9 mouse cellular contexts compared by ENCODE assay signal in genomic region chr19:53008020-53008705, GRCm38 (mm10). TPM values are rescaled to one million over a fixed set of nuclear protein-coding genes. Genes with fewer than 3 reads are reported as not detected.
A peak's percentile ranks its signal among the peaks of the same experiment; 100 is the strongest.
DNase-seq lines count a peak whose midpoint lies in the region; ATAC-seq and TF ChIP-seq lines count a peak whose summit lies in the region.
"Had no signal": no experiment of that assay in that cellular context is flagged by ENCODE, and none has a peak within 500 bp of the region (broad histone marks: within the 10 kb centered on the region; RNA-seq: fewer than 3 reads in every experiment).

No protein-coding gene starts in this region.

- TF ChIP-seq POLR2A in liver, adult 2 months (IDR thresholded peaks at IDR 0.05; ENCODE audit: extremely low read depth, insufficient read depth, low read length), result no peak

- no peaks in the 10 kb centered on the region for H3K79me2 ChIP-seq in liver, adult 2 months (ENCODE audit: control insufficient read depth, insufficient read depth, low read length)

- H3K4me2 ChIP-seq in liver, embryonic 12.5 days, result no peak overlapping the region

- H3K4me3 ChIP-seq in liver, adult 2 months (ENCODE audit: insufficient read depth, low read depth, low read length), result no peak overlapping the region
- no peak overlapping the region for H3K4me3 ChIP-seq in liver, embryonic 12.5 days
- no peak overlapping the region for H3K4me3 ChIP-seq in hindbrain, embryonic 10.5 days
- H3K4me3 ChIP-seq: myocyte had no signal

- no peak for ATAC-seq in liver, embryonic 12.5 days

- H3K4me1 ChIP-seq in liver, adult 2 months (ENCODE audit: control insufficient read depth, insufficient read depth, low read length), result no peaks in the 10 kb centered on the region
- peaks cover 18% of the 10 kb centered on the region for H3K4me1 ChIP-seq in liver, embryonic 12.5 days
- H3K4me1 ChIP-seq in hindbrain, embryonic 10.5 days (replicated peaks), result peaks cover 6% of the 10 kb centered on the region

- H3K9ac ChIP-seq in liver, adult 2 months (ENCODE audit: low read depth, low read length), result no peak overlapping the region
- H3K9ac ChIP-seq in liver, embryonic 12.5 days, result no peak overlapping the region; the same call in 1 of the 2 replicates

- H3K36me3 ChIP-seq in liver, adult 2 months (ENCODE audit: control insufficient read depth, insufficient read depth, low read length), result peaks cover 10% of the 10 kb centered on the region
- peaks cover 100% of the 10 kb centered on the region for H3K36me3 ChIP-seq in liver, embryonic 12.5 days
- H3K36me3 ChIP-seq in hindbrain, embryonic 10.5 days, result peaks cover 90% of the 10 kb centered on the region

- H3K27ac ChIP-seq in liver, adult 2 months (replicated peaks; ENCODE audit: insufficient read depth, low read depth, low read length), result no peak overlapping the region
- no peak overlapping the region for H3K27ac ChIP-seq in liver, embryonic 12.5 days
- peak overlapping the region; percentile 51 for H3K27ac ChIP-seq in hindbrain, embryonic 10.5 days

- TF ChIP-seq CTCF in liver, adult 2 months (IDR thresholded peaks at IDR 0.05; ENCODE audit: low read depth, low read length), result peak; percentile 85

- H3K9me3 ChIP-seq in liver, embryonic 12.5 days (replicated peaks), result no peaks in the 10 kb centered on the region
- no peaks in the 10 kb centered on the region for H3K9me3 ChIP-seq in hindbrain, embryonic 10.5 days

- H3K27me3 ChIP-seq in liver, adult 2 months (ENCODE audit: control insufficient read depth, insufficient read depth, low read length), result no peaks in the 10 kb centered on the region
- no peaks in the 10 kb centered on the region for H3K27me3 ChIP-seq in liver, embryonic 12.5 days (replicated peaks)
- H3K27me3 ChIP-seq in hindbrain, embryonic 10.5 days (ENCODE audit: insufficient read depth, poor library complexity, severe bottlenecking), result no peaks in the 10 kb centered on the region

- DNase-seq in liver, adult 2 months (ENCODE audit: extremely low read depth, low read depth, low spot score), result peak; percentile 26
- DNase-seq in cerebellum, adult 9-10 months, result peak; percentile 83
- peak; percentile 69 to 86 for DNase-seq in frontal cortex, adult 2 months (ENCODE audit: extremely low spot score in 1 of 2, low spot score in 1 of 2)
- DNase-seq in hindbrain, embryonic 10.5 days (ENCODE audit: low spot score), result peak; percentile 63
- peak; percentile 69 to 75 for DNase-seq in layer of hippocampus, adult 8-10 months (ENCODE audit: low spot score in 2 of 2)
- DNase-seq in lung, postnatal 14 days, result peak; percentile 75
- DNase-seq in right cerebral cortex, postnatal 25 days, result peak; percentile 74

- WGBS in liver, adult 2 months, result 67% methylated on average over 6 of the region's 6 CpGs
- 63% methylated on average over 6 of the region's 6 CpGs for WGBS in liver, embryonic 12.5 days (ENCODE audit: insufficient replicate concordance)
- WGBS in hindbrain, embryonic 10.5 days, result 49% methylated on average over 6 of the region's 6 CpGs

RNA-seq across cellular contexts. Expression of gene Xpnpep1, which starts 31.9 kb away (rescaled TPM):
- 38.3 and 38.4 TPM in 2 replicates for total RNA-seq in liver, adult 2 months (2014; rRNA removed)
- 37.1 and 38.8 TPM in 2 replicates for polyA plus RNA-seq in liver, adult 2 months (2012; rRNA removed)
- 124 and 133 TPM in 2 replicates for polyA plus RNA-seq in liver, embryonic 12.5 days (2016; fragmentation: Nextera tagmentation; extraction: Ambion mirVana)
- 59.1 and 59.3 TPM in 2 replicates for polyA plus RNA-seq in frontal cortex, adult 2 months (2012; rRNA removed)
- polyA plus RNA-seq in hindbrain, embryonic 10.5 days (2016; fragmentation: Nextera tagmentation; extraction: Ambion mirVana), result 153 and 156 TPM in 2 replicates
- 10 to 100 TPM; 72.1 to 84.8 (median 73.6) TPM for total RNA-seq in layer of hippocampus, adult 8-10 months (2022)

Comparison
In these comparisons a context has a peak if more than half of its experiments do, and no peak if none do; other contexts are left out.
1. DNase-seq: peak in every context shown above with its lines; median percentile 83 in cerebellum, adult 9-10 months; 78 in frontal cortex, adult 2 months; 75 in lung, postnatal 14 days; 74 in right cerebral cortex, postnatal 25 days; 72 in layer of hippocampus, adult 8-10 months; 63 in hindbrain, embryonic 10.5 days; 26 in liver, adult 2 months.